Mouse (Mus musculus): ENCODE results near the gene Plagl1. TPM values are rescaled to one million over a fixed set of nuclear protein-coding genes. Genes with fewer than 3 reads are reported as not detected.
A peak's percentile ranks its signal among the peaks of the same experiment; 100 is the strongest.

Plagl1 gene
- polyA plus RNA-seq, 1 experiment from 2014 or later, result 7.3 TPM

DNA sequence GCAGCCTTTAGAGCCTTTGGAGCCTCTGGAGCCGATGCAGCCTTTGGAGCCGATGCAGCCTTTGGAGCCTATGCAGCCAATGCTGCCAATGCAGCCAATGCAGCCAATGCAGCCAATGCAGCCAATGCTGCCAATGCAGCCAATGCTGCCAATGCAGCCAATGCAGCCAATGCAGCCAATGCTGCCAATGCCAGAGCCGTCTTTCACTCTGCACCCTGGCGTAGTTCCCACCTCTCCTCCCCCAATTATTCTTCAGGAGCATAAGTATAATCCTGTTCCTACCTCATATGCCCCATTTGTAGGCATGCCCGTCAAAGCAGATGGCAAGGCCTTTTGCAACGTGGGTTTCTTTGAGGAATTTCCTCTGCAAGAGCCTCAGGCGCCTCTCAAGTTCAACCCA lies 67.6 kb downstream of the Plagl1 start:
- no peak for DNase-seq (ENCODE audit: low spot score)

DNA sequence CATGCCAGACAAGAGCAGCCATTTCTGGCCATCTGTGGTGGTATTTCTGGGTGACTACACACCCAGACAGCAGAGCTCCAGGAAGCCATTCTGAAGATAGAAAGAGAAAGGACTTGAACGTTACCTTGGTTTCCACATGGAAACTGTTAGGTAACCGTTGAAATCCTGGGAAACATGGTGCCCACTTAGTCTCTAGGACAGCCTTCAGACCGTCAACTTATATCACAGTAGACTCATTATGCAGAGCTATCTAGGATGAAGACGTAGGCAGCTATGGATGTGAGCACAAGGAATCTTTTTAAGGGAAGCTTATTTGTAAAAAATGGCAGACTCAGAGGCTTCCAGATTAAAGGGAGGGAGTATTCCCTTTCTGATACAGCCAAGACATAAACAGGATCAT lies 73.5 kb downstream of the Plagl1 start:
- no peak for DNase-seq (ENCODE audit: low spot score)

DNA sequence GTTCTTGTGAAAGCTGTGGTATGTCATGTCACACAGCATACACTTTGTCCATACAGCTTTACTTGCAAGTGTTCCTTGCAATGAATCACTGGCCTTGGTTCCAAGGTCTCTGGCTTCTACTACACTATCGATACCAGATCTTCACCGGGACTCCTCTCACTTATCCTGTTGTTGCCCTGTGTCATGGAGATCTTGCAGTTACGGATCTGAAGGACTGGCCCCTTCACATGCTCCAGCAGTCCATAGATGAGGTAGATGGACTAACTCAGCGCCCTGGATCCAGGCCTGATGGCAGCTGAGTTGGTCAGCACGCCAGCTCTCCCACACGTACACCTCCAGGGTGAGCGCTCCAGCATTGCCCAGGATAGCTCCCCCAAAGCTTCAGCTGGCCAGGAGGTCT lies 75.0 kb downstream of the Plagl1 start:
- DNase-seq (ENCODE audit: low spot score), result no peak

DNA sequence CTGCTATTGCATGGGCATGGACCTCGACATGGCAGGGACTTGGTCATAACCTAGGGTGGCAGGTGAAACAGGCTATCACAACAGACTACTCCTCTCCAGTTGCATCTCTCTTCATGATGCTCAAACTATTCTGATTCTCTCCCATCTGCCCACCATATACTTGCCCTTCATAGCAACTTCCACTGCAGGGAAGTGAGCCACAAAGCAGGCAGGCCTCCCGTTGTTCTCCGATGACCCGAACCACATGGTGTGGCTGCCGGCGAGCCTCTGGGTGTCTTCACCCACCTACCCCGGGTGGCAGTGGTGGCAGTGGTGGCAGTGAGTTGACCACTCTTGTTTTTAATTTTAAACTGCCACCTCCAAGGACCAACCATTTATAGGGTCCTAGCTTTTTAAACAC lies 75.4 kb downstream of the Plagl1 start:
- no peak for DNase-seq (ENCODE audit: low spot score)

DNA sequence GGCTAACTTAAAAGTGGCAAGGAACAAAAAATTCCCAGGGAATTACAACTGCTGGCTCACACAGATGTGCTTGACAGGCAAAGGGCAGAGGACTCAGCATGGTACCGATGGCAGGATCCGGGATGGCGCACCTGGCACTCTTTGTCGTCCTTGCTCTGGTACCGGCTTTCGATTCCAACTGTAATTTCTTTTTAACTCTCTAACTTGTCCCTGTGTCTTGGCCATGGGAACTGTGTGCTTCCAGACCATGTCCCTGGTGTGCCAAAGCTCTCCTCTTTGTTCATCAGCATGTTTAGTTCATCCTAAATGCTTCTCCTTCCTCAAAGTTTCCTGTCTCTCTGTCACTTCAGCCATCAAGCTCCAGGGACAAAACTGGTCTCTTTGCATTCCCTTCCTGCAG lies 77.6 kb downstream of the Plagl1 start:
- no peak for DNase-seq (ENCODE audit: low spot score)

DNA sequence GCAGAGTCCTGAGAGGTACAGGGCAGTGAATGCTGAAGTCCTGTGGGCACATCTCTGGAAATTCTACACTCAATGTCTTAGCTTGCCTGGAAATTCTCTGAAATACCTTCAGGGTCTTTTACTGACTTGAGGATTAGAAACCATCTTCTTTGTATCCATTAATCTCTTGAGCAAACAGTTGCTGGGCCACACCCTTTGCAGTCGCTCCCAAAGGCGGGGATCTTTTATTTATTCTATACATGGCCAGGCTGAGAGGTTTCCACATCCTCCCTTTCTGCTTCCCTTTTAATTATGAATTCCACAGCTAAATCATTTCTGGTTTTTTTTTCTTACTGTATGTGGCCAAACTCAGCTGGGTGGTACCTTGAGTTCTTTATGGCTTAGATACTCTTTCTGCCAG lies 80.1 kb downstream of the Plagl1 start:
- no peak for DNase-seq (ENCODE audit: low spot score)

DNA sequence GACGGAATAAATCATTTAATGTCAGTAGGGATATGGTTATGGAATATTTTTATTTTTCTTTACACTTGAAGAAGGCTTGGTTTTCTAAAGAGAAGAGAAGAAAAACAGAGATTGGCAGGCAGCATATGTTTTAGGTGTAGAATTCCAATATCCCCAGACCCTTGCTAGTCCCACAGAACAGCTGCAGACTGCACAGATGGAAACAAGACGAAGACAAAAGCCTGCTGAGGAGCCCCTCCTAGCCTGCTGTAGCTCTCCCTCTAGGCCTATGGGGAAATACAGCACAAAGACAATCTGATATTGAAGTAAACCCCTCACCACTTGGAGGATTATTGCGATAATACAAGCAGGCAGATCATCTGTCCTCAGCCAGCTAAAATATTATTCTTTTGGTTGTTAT lies 90.1 kb downstream of the Plagl1 start:
- no peak for DNase-seq (ENCODE audit: low spot score)

DNA sequence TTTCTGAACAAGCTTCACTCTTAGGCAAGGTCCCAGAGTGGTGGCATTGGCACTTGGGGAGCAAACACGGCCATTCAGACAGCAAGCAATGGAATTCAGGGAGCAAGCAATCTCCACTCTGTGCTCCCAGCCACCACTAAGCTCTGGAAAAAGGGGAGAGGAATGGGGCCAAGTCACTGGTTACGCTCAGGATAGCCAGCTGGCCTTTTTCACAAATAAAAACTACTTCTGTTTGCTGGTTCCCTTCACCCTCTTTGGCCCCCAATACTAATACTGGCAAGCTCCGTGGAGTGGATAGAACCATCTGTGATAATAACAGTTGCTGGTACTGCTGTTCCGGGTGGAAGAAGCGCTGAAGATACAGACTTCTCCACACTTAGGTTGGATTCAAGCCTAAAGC lies 91.0 kb downstream of the Plagl1 start:
- DNase-seq (ENCODE audit: low spot score), result no peak

DNA sequence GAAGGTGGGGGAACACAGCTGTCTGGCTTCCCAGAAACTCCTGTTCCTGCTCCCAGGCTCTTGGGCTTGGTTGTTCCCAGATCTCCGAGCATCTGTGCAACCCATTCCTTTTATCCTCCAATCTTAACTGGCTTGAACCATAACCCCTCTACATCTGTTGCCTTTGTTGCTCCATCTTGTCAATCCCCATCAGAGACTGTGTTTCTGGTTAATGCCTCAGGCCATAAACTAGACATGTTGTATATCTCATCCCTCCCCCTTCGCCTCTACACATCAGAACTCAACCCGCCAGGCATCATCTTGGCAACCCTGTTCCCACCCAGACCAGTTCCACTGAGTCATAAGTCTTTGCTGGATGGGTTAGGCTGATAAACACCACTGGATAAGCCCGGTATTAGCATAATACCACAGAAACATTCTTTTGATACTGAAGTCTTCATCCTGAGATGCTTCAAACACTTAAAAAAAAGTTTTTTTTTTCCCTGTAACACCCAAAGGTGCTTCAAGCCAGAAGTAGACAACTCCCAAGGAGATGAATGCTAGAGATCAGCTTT lies 92.6 kb downstream of the Plagl1 start:
- no peak for DNase-seq (ENCODE audit: low spot score)

DNA sequence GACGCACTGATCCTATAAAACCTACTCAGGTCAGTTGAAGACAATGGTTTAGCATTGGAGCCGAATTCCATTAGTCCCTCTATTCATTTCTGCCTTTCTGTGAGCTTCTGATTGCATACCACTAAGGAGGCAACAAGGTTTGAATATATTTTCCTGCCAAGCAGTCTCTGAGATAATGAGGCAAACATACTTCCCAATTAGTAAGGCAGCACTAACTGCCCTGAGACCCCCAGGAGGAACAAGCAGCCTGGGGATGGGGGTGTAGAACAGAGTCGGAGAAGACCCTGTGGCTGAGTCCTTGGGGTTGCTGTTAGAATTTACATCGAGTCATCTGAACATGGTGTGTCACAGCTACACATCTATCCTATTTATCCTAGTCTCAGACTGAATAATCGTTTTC lies 95.1 kb downstream of the Plagl1 start:
- no peak for DNase-seq (ENCODE audit: low spot score)

DNA sequence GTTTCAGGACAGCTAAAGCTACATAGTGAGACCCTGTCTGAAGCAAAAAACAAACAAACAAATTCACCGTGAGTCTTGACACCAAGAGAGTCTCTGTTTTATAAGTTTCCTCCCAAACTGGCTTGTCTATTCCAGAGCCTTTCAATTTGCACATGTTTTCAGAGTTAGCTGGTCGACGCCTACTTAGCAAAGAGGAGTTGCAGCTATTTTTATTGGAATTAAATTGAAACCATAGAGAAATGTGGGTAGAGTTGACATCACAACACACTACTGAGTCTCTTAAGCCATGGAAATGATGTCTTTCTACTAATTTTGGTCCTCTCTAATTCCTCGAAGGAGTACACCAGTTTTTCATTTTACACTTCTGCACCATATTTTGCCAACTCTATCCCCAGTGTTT lies 100.6 kb downstream of the Plagl1 start:
- DNase-seq (ENCODE audit: low spot score), result no peak

DNA sequence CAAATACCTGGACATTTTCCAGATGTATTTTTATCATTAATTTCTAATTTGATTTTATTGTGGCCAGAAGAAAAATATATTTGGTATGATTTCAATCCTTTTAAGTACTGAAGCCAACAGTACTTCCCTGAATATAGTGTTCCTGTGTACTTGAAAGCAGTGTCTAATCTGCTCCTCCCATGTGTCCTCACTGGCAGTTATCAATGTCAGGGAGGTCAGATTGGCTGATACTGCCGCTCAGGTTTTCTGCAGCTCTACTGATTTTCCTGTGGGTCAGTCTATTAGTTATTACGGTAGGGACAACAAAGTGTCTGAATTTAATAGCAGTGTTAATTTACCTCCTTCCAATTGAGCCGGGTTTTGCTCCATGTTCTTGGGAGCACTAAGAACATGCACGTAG lies 101.7 kb downstream of the Plagl1 start:
- no peak for DNase-seq (ENCODE audit: low spot score)

DNA sequence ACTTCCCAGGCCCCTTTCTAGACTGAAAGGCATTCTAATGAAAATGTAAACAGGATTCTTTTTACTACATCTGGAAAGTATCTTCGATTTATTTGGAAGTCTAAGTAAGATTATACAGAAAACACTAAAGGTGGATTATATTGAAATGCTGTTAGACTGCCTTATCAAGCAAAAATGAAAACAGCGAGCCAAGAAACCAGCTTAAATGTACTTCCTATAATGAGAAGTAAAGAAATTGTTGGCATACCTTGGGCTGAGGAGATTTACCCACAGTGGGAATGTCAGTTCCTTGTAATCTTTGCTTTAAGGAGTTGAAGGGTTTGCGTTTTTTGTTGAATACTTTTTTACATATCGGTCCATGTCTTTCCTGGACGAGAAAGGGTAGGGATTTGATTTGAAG lies 108.2 kb downstream of the Plagl1 start:
- DNase-seq (ENCODE audit: low spot score), result no peak

DNA sequence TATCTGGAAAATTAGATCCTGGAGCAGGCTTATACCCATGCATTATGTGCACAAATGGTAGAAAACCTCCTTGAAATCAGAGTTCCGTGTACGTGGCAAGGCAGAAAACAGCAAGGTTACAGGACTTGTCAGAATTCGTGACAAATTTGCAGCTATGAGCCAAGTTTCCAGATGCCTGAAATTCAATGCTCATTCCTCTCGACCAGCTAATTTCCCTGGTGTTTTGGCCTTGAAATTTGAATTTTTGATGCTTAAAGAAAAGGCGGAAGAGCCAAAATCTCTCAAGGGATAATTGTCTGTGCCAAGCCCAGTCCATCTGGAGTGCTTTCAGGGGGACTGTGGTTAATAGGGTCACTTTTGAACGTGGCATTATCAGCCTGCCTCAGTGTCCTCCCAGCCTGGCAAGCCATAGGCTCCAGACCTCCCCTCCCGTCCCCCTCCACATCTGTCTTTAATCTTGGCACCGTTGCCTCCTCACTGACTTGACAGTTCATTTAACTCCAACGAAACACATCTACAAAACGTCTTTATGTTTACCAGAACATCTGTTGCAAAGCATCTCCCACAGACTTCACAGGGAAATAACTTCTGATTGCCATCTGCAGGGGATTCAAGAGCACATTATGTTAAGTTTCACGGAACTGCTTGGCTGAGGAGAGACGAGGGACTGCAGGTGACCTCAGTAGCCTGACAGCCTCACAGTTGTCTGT lies 110.6 kb downstream of the Plagl1 start:
- peak; percentile 27 for DNase-seq (ENCODE audit: low spot score)

DNA sequence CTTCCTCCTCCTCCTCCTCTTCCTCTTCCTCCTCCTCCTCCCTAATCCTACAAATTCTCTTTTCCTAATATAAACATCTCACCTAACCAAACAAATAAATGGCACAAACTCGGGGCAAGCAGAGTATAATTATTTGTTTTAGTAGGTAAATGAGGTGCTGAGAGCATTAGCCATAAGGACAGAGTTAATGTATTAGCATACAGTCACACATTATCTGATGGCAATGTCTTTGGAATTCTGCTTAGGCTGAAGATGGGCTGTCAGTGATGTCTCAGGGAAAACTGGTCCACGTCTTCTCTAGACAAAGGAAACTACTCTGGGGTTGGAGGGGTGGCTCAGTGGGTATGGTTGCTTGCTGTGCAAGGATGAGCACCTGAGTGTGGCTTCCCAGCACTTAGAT lies 111.2 kb downstream of the Plagl1 start:
- DNase-seq (ENCODE audit: low spot score), result no peak

DNA sequence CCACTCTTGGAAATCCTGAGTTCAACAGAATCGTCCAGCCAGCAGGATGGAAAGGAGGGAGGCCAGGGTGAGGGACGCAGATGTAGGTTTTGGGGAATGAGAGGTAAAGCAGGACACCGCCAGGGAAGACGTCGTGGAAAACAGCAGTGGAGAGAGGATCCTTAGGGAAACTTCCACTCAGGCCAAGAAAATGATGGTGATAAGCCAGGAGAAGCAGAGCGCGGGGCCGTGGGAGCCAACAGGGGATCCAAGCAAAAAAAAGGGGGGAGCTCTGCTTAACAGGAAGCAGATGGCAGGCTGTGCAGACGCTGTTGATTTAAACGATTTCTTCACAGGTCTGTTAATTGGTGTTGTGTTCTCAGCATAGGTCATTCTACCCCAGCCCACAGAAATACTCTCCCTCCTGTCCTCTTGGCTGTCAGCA lies 112.5 kb downstream of the Plagl1 start:
- peak; percentile 14 for DNase-seq (ENCODE audit: low spot score)

DNA sequence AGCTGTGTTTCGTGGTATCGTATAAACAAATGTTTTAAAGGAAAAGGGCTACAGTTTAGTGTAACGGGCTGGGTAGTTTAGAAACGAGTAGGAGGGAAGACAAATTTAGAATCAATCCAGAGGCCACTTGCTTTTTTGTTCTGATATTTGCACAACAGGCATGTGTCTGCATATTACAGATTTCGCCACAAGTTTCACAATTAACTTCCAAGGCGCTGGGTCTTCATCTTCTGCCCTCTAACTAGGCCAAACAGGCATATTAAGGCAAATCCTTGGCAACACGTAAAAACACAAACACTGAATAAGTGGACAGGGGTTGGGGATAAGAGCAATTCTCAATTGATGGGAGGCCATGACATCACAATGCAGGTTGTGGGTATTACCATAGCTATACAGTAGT lies 115.6 kb downstream of the Plagl1 start:
- DNase-seq (ENCODE audit: low spot score), result no peak

DNA sequence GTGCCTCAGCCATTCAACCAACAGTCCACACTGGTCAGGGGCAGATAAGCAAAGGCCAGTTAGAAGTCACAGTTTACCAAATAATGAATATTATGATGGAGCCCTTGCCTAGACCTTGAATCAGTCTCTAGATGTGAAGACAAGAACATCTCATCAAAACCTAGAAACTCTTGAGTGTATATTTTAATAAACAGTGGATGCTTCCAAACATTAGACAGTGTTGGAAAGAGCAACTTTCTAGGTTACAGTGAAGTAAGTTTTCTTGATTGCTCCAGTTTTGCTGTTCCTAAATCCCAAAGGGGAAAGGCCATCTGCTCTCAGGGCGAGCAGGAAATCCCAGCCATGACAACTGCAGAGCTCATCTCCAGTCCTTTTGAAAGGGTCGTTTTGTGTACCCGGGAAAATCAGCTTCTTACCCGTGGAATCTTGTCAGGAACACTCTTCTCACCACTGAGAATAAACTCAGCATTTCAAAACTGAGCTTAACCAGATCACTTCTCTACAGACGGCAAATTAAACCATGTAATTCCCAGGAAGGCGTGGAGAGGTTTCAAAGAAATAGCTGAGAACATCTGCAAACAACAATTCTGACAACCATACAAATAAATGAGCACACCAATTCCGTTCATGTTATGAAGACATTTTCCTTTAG lies 117.8 kb downstream of the Plagl1 start, which contains the start of gene Zc2hc1b:
TSS of gene Zc2hc1b (minus strand) at position 51 of the 652 bp plus-strand sequence.
- no peak for DNase-seq (ENCODE audit: low spot score)

DNA sequence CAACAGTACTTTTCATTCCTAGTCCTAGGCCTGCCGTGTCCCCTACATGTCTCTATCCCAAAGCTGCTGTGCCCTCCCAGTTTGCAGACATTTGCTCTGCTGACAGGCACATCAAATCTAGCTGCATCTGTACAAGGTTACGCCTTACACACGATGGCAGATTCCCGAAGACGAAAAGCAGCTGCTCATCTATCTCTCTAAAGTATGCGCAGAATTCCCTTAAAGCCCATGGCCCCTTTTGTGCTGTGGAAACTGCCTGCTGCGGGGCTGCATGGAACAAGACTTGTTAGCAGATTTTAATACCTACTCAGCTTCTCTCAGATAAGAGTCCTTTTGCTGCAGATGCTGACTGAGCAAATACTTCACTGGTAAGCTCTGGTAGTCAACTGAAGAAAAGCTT lies 119.9 kb downstream of the Plagl1 start:
- no peak for DNase-seq (ENCODE audit: low spot score)

Measured in thymus, postnatal 0 days (tissue).